Mouse (Mus musculus): ENCODE results near the gene Thbd.

GRCm38 (mm10) chr2:148408761-148409120, 753 bp upstream of the Thbd start:
- no peak for TF ChIP-seq CTCF (IDR thresholded peaks at IDR 0.05; ENCODE audit: extremely low read depth, insufficient read depth, insufficient read length, insufficient replicate concordance)
- no peak for TF ChIP-seq POLR2A (IDR thresholded peaks at IDR 0.05; ENCODE audit: low read depth, low read length)

Data from spleen, adult 2 months (tissue).